Mouse (Mus musculus): ENCODE data around the gene Tspan18.

Tspan18 gene

GRCm38 (mm10) chr2:93256735-93257405 lies 77.4 kb downstream of the Tspan18 start:
- ChIA-PET POLR2A (no interaction called here), CTCF (interaction anchor here in 1 of 4 experiments (0.6 kb wide), 1 partner anchor 47 kb away, joined by 3 read pairs; no protein-coding TSS in a partner anchor)

DNA sequence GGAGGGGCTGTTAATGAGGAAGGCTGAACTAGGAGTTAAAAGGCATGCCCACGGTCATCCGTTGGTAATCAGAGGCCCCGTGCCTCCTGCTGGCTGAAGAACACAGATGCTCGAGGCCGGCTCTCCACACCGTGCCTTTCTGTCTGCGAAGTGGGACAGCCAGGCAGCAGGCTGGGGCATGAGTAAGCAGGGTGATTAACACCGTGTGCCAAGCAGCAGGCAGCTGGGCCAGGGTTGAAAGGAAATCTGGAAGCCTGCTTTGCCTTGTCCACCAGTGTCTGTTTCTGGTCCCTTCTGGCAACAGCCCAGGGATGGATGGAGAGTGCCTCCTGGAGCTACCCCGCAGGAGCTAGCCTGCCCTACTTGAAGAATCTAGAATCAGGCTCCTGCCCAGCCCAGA lies 81.9 kb downstream of the Tspan18 start:
- ChIA-PET POLR2A (no interaction called here), CTCF (interaction anchor here in 2 of 4 experiments (0.7 to 2.1 kb wide), 4 partner anchors 25 to 223 kb away, joined by 3 to 8 read pairs (median 4); no protein-coding TSS in a partner anchor)

DNA sequence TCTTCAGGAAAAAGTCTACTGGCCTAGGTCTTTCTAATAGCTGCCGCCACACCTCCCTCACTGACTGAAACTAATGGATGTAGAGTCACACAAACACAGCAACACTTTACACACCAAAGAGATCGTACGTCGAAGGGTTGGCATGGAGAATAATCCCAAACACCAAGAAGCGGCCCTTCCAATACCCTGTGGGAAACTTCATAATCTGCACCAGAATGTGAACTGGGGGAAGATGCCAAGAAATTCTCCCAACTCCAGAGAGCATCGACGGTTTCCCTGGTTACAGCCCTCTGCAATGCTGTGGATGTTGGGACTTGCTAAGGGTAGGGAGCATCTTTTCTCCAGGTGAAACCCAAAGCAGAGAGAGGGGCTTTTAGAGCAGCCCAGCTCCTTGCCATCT lies 83.7 kb downstream of the Tspan18 start:
- ChIA-PET POLR2A (interaction anchor here in 1 of 4 experiments (0.6 kb wide), 1 partner anchor 201 kb away, joined by 4 read pairs; no protein-coding TSS in a partner anchor), CTCF (no interaction called here)

DNA sequence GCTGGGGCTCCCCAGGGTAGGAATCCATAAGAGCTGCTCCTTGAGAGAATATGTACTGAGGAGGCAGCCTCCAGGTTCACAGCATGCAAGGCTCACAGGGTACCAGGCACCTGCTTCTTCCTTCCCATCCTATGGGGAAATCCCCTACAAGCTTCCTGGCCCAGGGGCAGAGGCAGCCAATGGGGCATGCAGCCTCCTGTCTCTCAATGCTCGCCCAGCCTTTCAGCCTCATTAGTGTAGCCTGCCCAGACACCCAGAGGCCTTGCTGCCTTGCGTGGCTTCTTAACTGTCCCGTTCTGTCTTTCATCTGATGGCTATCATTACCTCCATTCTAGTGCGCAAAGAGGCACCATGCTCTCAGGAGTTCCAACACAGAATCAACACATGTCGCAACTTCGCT lies 85.2 kb downstream of the Tspan18 start:
- ChIA-PET CTCF (interaction anchor here in 1 of 4 experiments (0.6 kb wide), 1 partner anchor 23 kb away, joined by 7 read pairs; no protein-coding TSS in a partner anchor), POLR2A (no interaction called here)

DNA sequence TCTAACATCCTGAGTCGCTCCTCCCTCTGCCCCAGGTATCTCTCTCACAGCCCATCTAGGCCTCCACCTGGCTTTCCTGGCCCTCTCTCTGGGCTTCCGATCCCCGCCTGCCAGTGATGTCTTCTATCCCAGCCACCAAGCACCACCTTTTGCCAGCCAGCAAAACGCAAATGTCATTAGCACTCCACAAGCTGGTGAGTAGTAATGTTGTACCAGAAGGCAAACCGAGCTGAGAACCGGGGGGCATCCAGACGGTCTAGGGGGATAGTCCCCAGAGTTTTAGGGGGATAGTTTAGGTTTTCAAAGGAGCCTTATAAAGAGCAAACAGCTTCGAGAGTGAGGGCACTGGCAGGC lies 90.2 kb downstream of the Tspan18 start:
- CTCF ChIA-PET: interaction anchor here in 3 of 4 experiments (0.5 to 1.0 kb wide), 5 partner anchors 10 to 262 kb away, joined by 3 to 5 read pairs (median 3); no protein-coding TSS in a partner anchor
- POLR2A ChIA-PET: interaction anchor here in 2 of 4 experiments (0.5 to 1.1 kb wide), 2 partner anchors 14 to 495 kb away, joined by 3 to 9 read pairs; no protein-coding TSS in a partner anchor

- POLR2A ChIA-PET: interaction anchor here in 1 of 4 experiments (1.1 kb wide), 1 partner anchor 14 kb away, joined by 3 read pairs; no protein-coding TSS in a partner anchor
- CTCF ChIA-PET: interaction anchor here in 2 of 4 experiments (0.6 to 1.0 kb wide), 4 partner anchors 17 to 262 kb away, joined by 3 to 5 read pairs (median 3); no protein-coding TSS in a partner anchor
Observed at GRCm38 (mm10) chr2:93243439-93244089, 90.7 kb downstream of the Tspan18 start.

DNA sequence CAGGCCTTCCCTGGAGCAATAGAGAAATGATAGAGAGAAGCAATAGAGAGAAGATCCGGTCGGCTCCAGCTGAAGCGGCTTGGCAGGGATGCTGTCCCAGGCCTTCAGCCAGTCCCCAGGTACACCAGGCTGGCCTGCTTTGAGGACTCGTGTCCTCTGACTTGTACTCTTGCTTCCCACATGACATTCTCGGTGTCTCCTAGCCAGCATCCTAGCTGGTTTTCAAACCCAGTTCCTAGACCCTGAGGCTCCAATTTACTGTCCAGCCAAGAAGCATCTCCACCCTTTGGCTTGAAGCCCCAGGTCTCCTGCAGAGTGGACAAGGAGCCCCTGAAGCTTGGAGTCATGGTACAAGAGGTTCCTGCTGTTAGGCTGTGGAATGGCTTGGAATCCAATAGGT lies 92.1 kb downstream of the Tspan18 start:
- POLR2A ChIA-PET: no interaction called here
- CTCF ChIA-PET: interaction anchor here in 1 of 4 experiments (1.0 kb wide), 1 partner anchor 43 kb away, joined by 3 read pairs; no protein-coding TSS in a partner anchor

- ChIA-PET POLR2A (no interaction called here), CTCF (interaction anchor here in 3 of 4 experiments (0.7 to 3.1 kb wide), 5 partner anchors 12 to 396 kb away, joined by 3 to 15 read pairs (median 4); no protein-coding TSS in a partner anchor)
Observed at GRCm38 (mm10) chr2:93238864-93239263, 95.4 kb downstream of the Tspan18 start.

- POLR2A ChIA-PET: no interaction called here
Observed at GRCm38 (mm10) chr2:93237055-93237454, 97.2 kb downstream of the Tspan18 start.

GRCm38 (mm10) chr2:93232141-93232540 lies 102.2 kb downstream of the Tspan18 start:
- CTCF ChIA-PET: interaction anchor here (0.5 to 3.0 kb wide), 10 partner anchors 15 to 297 kb away, joined by 3 to 10 read pairs (median 3); no protein-coding TSS in a partner anchor
- POLR2A ChIA-PET: no interaction called here

More at GRCm38 (mm10) chr2:93237055-93237454, 97.2 kb downstream of the Tspan18 start:
- CTCF ChIA-PET: interaction anchor here in 3 of 4 experiments (0.6 to 3.1 kb wide), 5 partner anchors 10 to 168 kb away, joined by 3 to 15 read pairs (median 4); no protein-coding TSS in a partner anchor

DNA sequence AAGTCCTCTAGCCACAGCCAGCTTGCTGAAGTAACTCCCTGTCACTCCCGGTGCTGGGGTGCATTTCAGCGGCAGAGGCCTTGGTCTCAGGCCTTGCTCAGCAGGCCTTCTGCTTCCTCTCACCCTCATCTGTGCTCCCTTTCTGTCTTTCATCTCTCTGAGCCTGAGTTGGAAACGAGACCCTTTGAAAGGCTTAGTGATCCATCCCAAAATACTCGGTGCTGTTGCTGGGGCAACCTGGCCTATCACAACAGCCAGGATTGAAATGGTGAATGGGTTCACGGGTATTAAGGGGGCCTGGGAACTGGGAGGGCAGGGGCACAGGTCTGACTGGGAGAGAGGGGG lies 105.9 kb downstream of the Tspan18 start:
- CTCF ChIA-PET: interaction anchor here (0.6 to 5.2 kb wide), 15 partner anchors 11 to 558 kb away, joined by 3 to 72 read pairs (median 7); partner anchors contain the start of gene Tspan18 (in 2 of the 4)

DNA sequence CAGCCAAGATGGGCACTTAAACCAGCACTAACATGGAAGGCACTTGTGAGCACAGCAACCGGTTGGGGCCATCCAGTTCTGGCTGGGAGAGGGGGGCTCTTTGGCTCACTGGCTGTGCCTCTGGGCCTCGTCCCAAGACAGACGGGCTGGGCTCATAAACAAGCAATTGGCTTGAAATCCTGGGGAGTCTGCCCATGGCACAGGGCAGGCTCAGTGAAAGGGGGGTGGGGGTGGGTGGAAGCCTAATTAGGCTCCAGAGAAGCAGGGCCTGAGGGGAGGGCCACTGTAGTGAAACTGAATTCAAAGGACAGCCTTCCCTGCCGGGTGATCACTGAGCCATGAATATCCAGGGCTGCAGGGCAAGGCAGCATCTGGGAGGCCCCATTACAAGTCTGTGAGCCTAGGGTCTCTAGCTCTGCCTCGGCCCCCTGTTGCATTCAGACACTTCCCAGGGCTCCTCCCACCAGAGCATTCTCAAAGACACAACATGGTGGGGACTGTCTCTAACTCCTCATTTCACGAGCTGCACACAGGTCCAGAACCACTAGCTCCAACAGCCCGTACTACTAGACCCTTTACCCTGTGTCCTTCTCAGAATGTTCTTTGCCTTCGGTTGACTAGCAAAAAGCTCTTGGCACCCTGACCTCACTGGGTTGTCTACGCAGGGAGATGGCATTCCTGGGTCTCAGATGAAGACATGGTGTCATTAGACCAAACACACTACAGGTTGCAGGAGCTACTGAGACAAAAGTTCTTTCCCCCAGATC lies 106.4 kb downstream of the Tspan18 start:
- CTCF ChIA-PET: interaction anchor here (0.5 to 5.2 kb wide), 34 partner anchors 10 to 558 kb away, joined by 3 to 72 read pairs (median 7); partner anchors contain the start of genes Tspan18 (in 2 of the 4) and Cd82 (in 1 of the 4)
- POLR2A ChIA-PET: interaction anchor here in 2 of 4 experiments (0.6 to 2.0 kb wide), 5 partner anchors 84 to 105 kb away, joined by 3 to 11 read pairs (median 4); no protein-coding TSS in a partner anchor

More for the DNA sequence above, 105.9 kb downstream of the Tspan18 start:
- POLR2A ChIA-PET: interaction anchor here in 2 of 4 experiments (0.5 to 1.4 kb wide), 3 partner anchors 36 to 105 kb away, joined by 3 read pairs; no protein-coding TSS in a partner anchor

GRCm38 (mm10) chr2:93226606-93227595 lies 107.4 kb downstream of the Tspan18 start:
- ChIA-PET CTCF (interaction anchor here (0.5 to 5.2 kb wide), 119 partner anchors 9 to 1295 kb away, joined by 3 to 72 read pairs (median 5); partner anchors contain the start of genes Tspan18 (in 3 of the 4), Cd82 (in 2 of the 4) and Mdk (in 1 of the 4)), POLR2A (interaction anchor here (0.5 to 2.0 kb wide), 16 partner anchors 10 to 660 kb away, joined by 3 to 11 read pairs (median 4); no protein-coding TSS in a partner anchor)

GRCm38 (mm10) chr2:93223463-93223862 lies 110.8 kb downstream of the Tspan18 start:
- POLR2A ChIA-PET: interaction anchor here in 1 of 4 experiments (1.5 kb wide), 1 partner anchor 18 kb away, joined by 3 read pairs; no protein-coding TSS in a partner anchor
- CTCF ChIA-PET: interaction anchor here in 1 of 4 experiments (0.8 kb wide), 1 partner anchor 110 kb away, joined by 4 read pairs; no protein-coding TSS in a partner anchor

DNA sequence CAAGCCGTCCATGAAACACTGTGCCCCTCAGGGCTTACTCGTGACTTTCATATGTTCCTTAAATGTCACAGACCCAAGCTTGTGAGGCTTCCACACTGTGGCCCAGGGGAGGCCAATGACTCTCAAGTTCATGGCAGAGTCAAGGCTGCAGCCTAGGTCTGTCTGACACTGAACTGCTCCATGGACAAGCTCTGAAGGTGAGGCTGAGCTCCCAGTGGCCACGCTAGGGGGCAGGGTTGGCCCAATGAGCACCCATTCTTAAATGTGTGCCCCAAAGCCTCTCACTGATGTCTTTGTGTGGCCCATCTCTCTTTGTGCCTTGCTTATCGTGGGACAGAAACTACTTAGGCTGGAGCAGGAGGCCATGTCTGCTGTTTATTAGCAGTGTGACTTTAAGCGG lies 113.9 kb downstream of the Tspan18 start:
- POLR2A ChIA-PET: interaction anchor here in 2 of 4 experiments (0.6 to 1.2 kb wide), 4 partner anchors 54 to 728 kb away, joined by 3 to 9 read pairs (median 4); no protein-coding TSS in a partner anchor
- CTCF ChIA-PET: interaction anchor here (0.5 to 1.7 kb wide), 27 partner anchors 8 to 380 kb away, joined by 3 to 18 read pairs (median 5); partner anchors contain the start of gene Cd82 (in 1 of the 4)

GRCm38 (mm10) chr2:93219576-93219975 lies 114.7 kb downstream of the Tspan18 start:
- ChIA-PET POLR2A (interaction anchor here in 1 of 4 experiments (0.6 kb wide), 1 partner anchor 15 kb away, joined by 4 read pairs; no protein-coding TSS in a partner anchor), CTCF (interaction anchor here (0.7 to 11.1 kb wide), 13 partner anchors 15 to 263 kb away, joined by 3 to 192 read pairs (median 6); no protein-coding TSS in a partner anchor)

Data from embryonic stem cell, embryonic (primary cell).